Mouse (Mus musculus): ENCODE results near the gene Lta. TPM values are rescaled to one million over a fixed set of nuclear protein-coding genes. Genes with fewer than 3 reads are reported as not detected.

The Lta gene
- polyA plus RNA-seq, 1 experiment = 1.1 TPM

GRCm38 (mm10) chr17:35165451-35166155, 39.5 kb downstream of the Lta start:
- no peak for DNase-seq
- Histone ChIP-seq H3K4me3 (replicated peaks; ENCODE audit: extremely low read depth, low read depth, low read length) (peak overlapping the region; percentile 70), H3K4me1 (ENCODE audit: control insufficient read depth, insufficient read depth, low read length) (peaks cover 23% of the 10 kb centered on the region)
- TF ChIP-seq POLR2A (IDR thresholded peaks at IDR 0.05; ENCODE audit: borderline replicate concordance, extremely low read depth, low read depth, low read length) = no peak
- WGBS = 16% methylated on average over 12 of the region's 12 CpGs

DNA sequence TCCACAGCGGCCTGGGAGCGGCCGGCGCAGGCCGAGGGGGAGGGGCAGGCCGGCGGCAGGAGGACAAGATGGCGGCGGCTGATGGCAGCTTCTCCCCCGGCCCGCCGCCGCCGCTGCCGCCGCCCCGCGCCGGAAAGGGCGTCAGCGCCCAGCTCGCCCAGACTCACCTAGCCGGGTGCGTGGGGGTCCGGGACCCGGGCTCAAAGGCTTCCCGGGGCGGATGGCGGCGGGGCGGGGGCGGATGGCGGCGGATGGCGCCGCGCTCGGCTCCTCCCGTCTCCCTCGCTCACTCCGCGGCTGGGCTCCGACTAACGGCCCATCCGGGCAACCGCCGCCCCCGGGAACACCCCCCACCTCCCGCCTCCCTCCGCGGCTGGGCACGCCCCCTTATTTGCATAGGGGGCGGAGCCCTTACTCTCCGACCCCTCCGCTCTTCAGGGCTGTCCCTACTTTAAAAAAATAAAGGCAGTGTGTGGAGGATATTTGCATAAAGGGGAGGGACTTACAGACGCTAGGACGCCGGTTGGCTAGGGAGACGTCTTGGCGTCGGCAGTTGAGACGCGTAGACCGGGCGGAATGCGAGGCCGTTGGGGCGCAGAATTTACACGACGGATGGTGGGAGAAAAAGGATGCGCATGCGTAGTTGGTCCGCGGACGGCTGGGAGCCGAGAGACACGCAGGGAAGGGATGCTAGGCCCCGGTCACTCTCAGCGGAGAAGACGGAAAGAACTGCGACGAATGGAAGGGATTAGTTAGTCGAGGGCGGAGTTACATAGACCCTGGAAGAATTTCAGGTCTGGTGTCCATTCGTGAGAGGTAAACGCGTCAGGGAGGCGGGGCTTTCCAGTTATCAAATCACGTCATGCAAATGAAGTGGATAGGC, 40.3 kb downstream of the Lta start, which contains the start of gene Prrc2a:
Gene Prrc2a, minus strand, starts transcription at position 330 of the 883 bp plus-strand sequence.
- WGBS = 1% methylated on average over 73 of the region's 89 CpGs
- peak; percentile 96 for DNase-seq
- peak within 1 kb of the TSS; percentile 92 for H3K4me3 ChIP-seq (replicated peaks; ENCODE audit: extremely low read depth, low read depth, low read length)
- TF ChIP-seq POLR2A (IDR thresholded peaks at IDR 0.05; ENCODE audit: borderline replicate concordance, extremely low read depth, low read depth, low read length) = peak; percentile 96; the same call in 1 of the 2 replicates
- TF ChIP-seq CTCF (IDR thresholded peaks at IDR 0.05; ENCODE audit: insufficient read depth, low read length) = no peak
- peaks cover 23% of the 10 kb centered on the region for H3K4me1 ChIP-seq (ENCODE audit: control insufficient read depth, insufficient read depth, low read length)

DNA sequence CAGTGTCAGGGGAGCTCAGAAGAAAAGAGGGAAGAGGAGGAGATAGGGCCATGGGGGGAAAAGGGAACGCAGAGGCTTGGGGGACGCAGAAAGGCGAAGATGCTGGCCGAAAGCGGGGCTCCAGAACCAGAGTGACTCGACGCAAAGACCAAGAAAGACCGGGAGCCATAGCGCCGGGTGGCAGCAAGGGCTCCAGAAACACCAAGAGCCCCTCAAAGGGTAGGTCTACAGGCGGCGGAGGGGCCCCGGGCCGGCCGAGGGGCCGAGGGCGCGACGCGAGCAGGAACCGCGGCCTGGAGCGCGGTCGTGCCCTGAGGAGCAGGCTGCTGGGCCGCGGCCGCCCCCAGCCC, 41.0 kb downstream of the Lta start:
- H3K4me1 ChIP-seq (ENCODE audit: control insufficient read depth, insufficient read depth, low read length) = peaks cover 23% of the 10 kb centered on the region
- TF ChIP-seq POLR2A (IDR thresholded peaks at IDR 0.05; ENCODE audit: borderline replicate concordance, extremely low read depth, low read depth, low read length) (no peak), CTCF (IDR thresholded peaks at IDR 0.05; ENCODE audit: insufficient read depth, low read length) (no peak)
- under 1% methylated on average over 27 of the region's 28 CpGs for WGBS
- no peak for DNase-seq
- peak overlapping the region; percentile 92 for H3K4me3 ChIP-seq (replicated peaks; ENCODE audit: extremely low read depth, low read depth, low read length)

- H3K4me3 ChIP-seq (replicated peaks; ENCODE audit: extremely low read depth, low read depth, low read length) = peak overlapping the region; percentile 92
- 4% methylated on average over 8 of the region's 8 CpGs for WGBS
- no peak for DNase-seq
- TF ChIP-seq POLR2A (IDR thresholded peaks at IDR 0.05; ENCODE audit: borderline replicate concordance, extremely low read depth, low read depth, low read length) (no peak), CTCF (IDR thresholded peaks at IDR 0.05; ENCODE audit: insufficient read depth, low read length) (no peak)
- H3K4me1 ChIP-seq (ENCODE audit: control insufficient read depth, insufficient read depth, low read length) = peaks cover 23% of the 10 kb centered on the region
Measured at GRCm38 (mm10) chr17:35163326-35164081, 41.6 kb downstream of the Lta start.

- TF ChIP-seq POLR2A (IDR thresholded peaks at IDR 0.05; ENCODE audit: borderline replicate concordance, extremely low read depth, low read depth, low read length) = no peak
- no peak for TF ChIP-seq CTCF (IDR thresholded peaks at IDR 0.05; ENCODE audit: insufficient read depth, low read length)
- 11% methylated on average over 12 of the region's 12 CpGs for WGBS
- H3K4me3 ChIP-seq (replicated peaks; ENCODE audit: extremely low read depth, low read depth, low read length) = peak overlapping the region; percentile 42
- peak; percentile 54 for DNase-seq
- peaks cover 23% of the 10 kb centered on the region for H3K4me1 ChIP-seq (ENCODE audit: control insufficient read depth, insufficient read depth, low read length)
Measured at GRCm38 (mm10) chr17:35162730-35163129, 42.4 kb downstream of the Lta start.

DNA sequence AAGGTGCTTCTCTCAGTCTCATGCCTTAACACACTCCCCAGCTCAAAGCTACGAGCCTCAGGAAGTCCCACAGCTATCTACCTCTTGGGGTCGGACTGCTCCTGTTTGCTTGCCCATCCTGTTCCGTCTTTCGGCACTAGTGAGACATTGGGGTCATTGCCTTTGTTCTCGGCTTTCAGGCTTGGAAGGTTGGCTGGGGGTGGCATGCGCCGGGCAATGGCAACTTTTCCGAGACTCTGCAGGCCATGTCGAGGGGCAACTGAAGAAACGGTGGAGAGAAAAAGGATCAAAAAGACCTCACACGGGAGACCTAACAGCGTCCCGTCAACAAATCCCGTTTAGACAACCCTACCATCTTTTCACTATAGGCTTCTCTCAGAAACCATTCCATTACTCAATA, 43.0 kb downstream of the Lta start:
- TF ChIP-seq CTCF (IDR thresholded peaks at IDR 0.05; ENCODE audit: insufficient read depth, low read length) (no peak), POLR2A (IDR thresholded peaks at IDR 0.05; ENCODE audit: borderline replicate concordance, extremely low read depth, low read depth, low read length) (no peak)
- no peak for DNase-seq
- peaks cover 23% of the 10 kb centered on the region for H3K4me1 ChIP-seq (ENCODE audit: control insufficient read depth, insufficient read depth, low read length)
- 44% methylated on average over 14 of the region's 14 CpGs for WGBS
- no peak overlapping the region for H3K4me3 ChIP-seq (replicated peaks; ENCODE audit: extremely low read depth, low read depth, low read length)

GRCm38 (mm10) chr17:35161421-35161820, 43.7 kb downstream of the Lta start:
- TF ChIP-seq POLR2A (IDR thresholded peaks at IDR 0.05; ENCODE audit: borderline replicate concordance, extremely low read depth, low read depth, low read length) (no peak), CTCF (IDR thresholded peaks at IDR 0.05; ENCODE audit: insufficient read depth, low read length) (no peak)
- 58% methylated on average over 11 of the region's 11 CpGs for WGBS
- Histone ChIP-seq H3K4me3 (replicated peaks; ENCODE audit: extremely low read depth, low read depth, low read length) (no peak overlapping the region), H3K4me1 (ENCODE audit: control insufficient read depth, insufficient read depth, low read length) (peaks cover 23% of the 10 kb centered on the region)
- DNase-seq = no peak

- no peak for TF ChIP-seq POLR2A (IDR thresholded peaks at IDR 0.05; ENCODE audit: borderline replicate concordance, extremely low read depth, low read depth, low read length)
- TF ChIP-seq CTCF (IDR thresholded peaks at IDR 0.05; ENCODE audit: insufficient read depth, low read length) = no peak
- Histone ChIP-seq H3K4me3 (replicated peaks; ENCODE audit: extremely low read depth, low read depth, low read length) (no peak overlapping the region), H3K4me1 (ENCODE audit: control insufficient read depth, insufficient read depth, low read length) (peaks cover 18% of the 10 kb centered on the region)
- WGBS = 86% methylated on average over 7 of the region's 7 CpGs
- DNase-seq = no peak
Measured at GRCm38 (mm10) chr17:35159638-35160037, 45.5 kb downstream of the Lta start.

Data from lung, adult 2 months (tissue).